Mouse (Mus musculus): ENCODE results near the gene Syk.

GRCm38 (mm10) chr13:52578776-52579175 lies 4.2 kb upstream of the Syk start:
- TF ChIP-seq POLR2A (IDR thresholded peaks at IDR 0.05; ENCODE audit: control insufficient read depth, low read depth, low read length): no peak
- no peak for TF ChIP-seq CTCF (IDR thresholded peaks at IDR 0.05; ENCODE audit: control insufficient read depth, insufficient read depth, insufficient replicate concordance, low read depth, low read length)
